ENCODE assay signal across 8 mouse cellular contexts in the genomic region with DNA sequence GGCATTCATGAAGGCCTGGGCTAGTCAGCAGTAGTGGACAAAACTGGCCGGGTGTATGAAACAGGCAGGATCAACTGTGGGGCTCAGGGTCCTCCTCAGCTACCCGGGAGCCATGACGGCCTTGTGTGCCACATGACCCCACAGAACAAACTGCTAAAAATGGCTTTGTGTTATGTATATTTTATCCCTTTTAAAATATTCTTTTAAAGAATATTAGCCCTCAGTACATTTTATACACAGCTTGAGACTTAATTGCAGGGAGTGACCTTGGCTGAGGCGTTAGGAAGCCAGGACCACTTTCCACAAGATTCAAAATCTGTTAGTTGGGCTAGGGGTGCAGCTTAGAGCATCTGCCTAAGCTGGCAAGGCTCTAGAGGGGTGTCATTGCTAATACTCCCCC. TPM values are rescaled to one million over a fixed set of nuclear protein-coding genes. Genes with fewer than 3 reads are reported as not detected.
DNase-seq lines count a peak whose midpoint lies in the region; ATAC-seq lines count a peak whose summit lies in the region.

No protein-coding gene starts in this region.

- no peak overlapping the region for H3K27ac ChIP-seq in limb, embryonic 13.5 days
- no peak overlapping the region; the same call in 1 of the 2 replicates for H3K27ac ChIP-seq in stomach, embryonic 16.5 days (ENCODE audit: low read length)

- ATAC-seq in megakaryocyte, adult 5-6 weeks (ENCODE audit: poor library complexity, severe bottlenecking), result no peak
- no peak for ATAC-seq in limb, embryonic 13.5 days (ENCODE audit: low FRiP score, low read depth)
- ATAC-seq in stomach, embryonic 16.5 days (ENCODE audit: insufficient read depth, low FRiP score), result no peak

- WGBS in limb, embryonic 13.5 days, result 69% methylated on average over 4 of the region's 4 CpGs
- 57% methylated on average over 4 of the region's 4 CpGs for WGBS in stomach, embryonic 16.5 days

- no peaks in the 10 kb centered on the region for H3K9me3 ChIP-seq in megakaryocyte, embryonic 14.5 days
- H3K9me3 ChIP-seq in limb, embryonic 13.5 days, result no peaks in the 10 kb centered on the region
- no peaks in the 10 kb centered on the region for H3K9me3 ChIP-seq in stomach, embryonic 16.5 days (replicated peaks; ENCODE audit: control insufficient read depth, low read length)

- no peaks in the 10 kb centered on the region for H3K36me3 ChIP-seq in megakaryocyte, embryonic 14.5 days (replicated peaks; ENCODE audit: low read length)
- no peaks in the 10 kb centered on the region for H3K36me3 ChIP-seq in limb, embryonic 13.5 days
- H3K36me3 ChIP-seq in stomach, embryonic 16.5 days (ENCODE audit: control insufficient read depth, insufficient read depth, low read length), result no peaks in the 10 kb centered on the region

- H3K27me3 ChIP-seq in megakaryocyte, embryonic 14.5 days (replicated peaks), result peaks cover 2% of the 10 kb centered on the region
- H3K27me3 ChIP-seq in limb, embryonic 13.5 days, result no peaks in the 10 kb centered on the region
- no peaks in the 10 kb centered on the region for H3K27me3 ChIP-seq in stomach, embryonic 16.5 days (ENCODE audit: control insufficient read depth, insufficient read depth, low read length)

- H3K4me2 ChIP-seq in limb, embryonic 13.5 days (replicated peaks), result peak overlapping the region; percentile 66
- H3K4me2 ChIP-seq in stomach, embryonic 16.5 days (ENCODE audit: low read depth, low read length), result peak overlapping the region; percentile 86

- H3K4me3 ChIP-seq in megakaryocyte, embryonic 14.5 days (replicated peaks), result peak overlapping the region; percentile 42
- H3K4me3 ChIP-seq in limb, embryonic 13.5 days, result peak overlapping the region; percentile 45
- peak overlapping the region; percentile 52; the same call in 1 of the 2 replicates for H3K4me3 ChIP-seq in stomach, embryonic 16.5 days (replicated peaks; ENCODE audit: low read length)

- peaks cover 43% of the 10 kb centered on the region for H3K4me1 ChIP-seq in megakaryocyte, embryonic 14.5 days
- peaks cover 3% of the 10 kb centered on the region; the same call in 1 of the 2 replicates for H3K4me1 ChIP-seq in limb, embryonic 13.5 days
- H3K4me1 ChIP-seq in stomach, embryonic 16.5 days (ENCODE audit: control insufficient read depth, insufficient read depth, low read length), result peaks cover under 1% of the 10 kb centered on the region; the same call in 1 of the 2 replicates

- DNase-seq in cerebellum, postnatal 10 days, result peak; percentile 39 to 64
- no peak for DNase-seq in cerebellum, adult 11-12 months
- no peak for DNase-seq in left cerebral cortex, adult 8-10 months (ENCODE audit: low spot score in 2 of 2)
- DNase-seq in lung, postnatal 25 days (ENCODE audit: low spot score), result no peak

- no peak overlapping the region; the same call in 1 of the 2 replicates for H3K9ac ChIP-seq in limb, embryonic 13.5 days
- H3K9ac ChIP-seq in stomach, embryonic 16.5 days (ENCODE audit: low read length), result 0 out of 2 replicates have a peak overlapping the region, but pooled peaks have one; percentile 2

RNA-seq across cellular contexts. Expression of gene Hnrnph1, which starts 5.8 kb away (rescaled TPM):
- polyA plus RNA-seq in megakaryocyte, embryonic 14.5 days (2012; ENCODE audit: insufficient read depth, low replicate concordance), result 12.9 and 121 TPM in 2 replicates
- total RNA-seq in megakaryocyte, adult 5-6 weeks (2015), result 400 and 438 TPM in 2 replicates
- total RNA-seq in megakaryocyte, adult 5-6 weeks (2017), result 436 and 510 TPM in 2 replicates
- 572 and 577 TPM in 2 replicates for polyA plus RNA-seq in limb, embryonic 13.5 days (2015; fragmentation: Nextera tagmentation; extraction: Ambion mirVana)
- polyA plus RNA-seq in stomach, embryonic 16.5 days (2015; fragmentation: Nextera tagmentation; extraction: Ambion mirVana), result 346 and 352 TPM in 2 replicates
- total RNA-seq in left cerebral cortex, adult 8-10 months (2022), result 100 to 1,000 TPM; 180 to 274 (median 221) TPM

RNA-seq across cellular contexts. Expression of gene Cby3, which starts 16.7 kb away (rescaled TPM):
- polyA plus RNA-seq in megakaryocyte, embryonic 14.5 days (2012; ENCODE audit: insufficient read depth, low replicate concordance), result not detected in 2 replicates
- not detected in 2 replicates for total RNA-seq in megakaryocyte, adult 5-6 weeks (2015)
- not detected in 2 replicates for total RNA-seq in megakaryocyte, adult 5-6 weeks (2017)
- polyA plus RNA-seq in limb, embryonic 13.5 days (2015; fragmentation: Nextera tagmentation; extraction: Ambion mirVana), result 0.38 and 0.79 TPM in 2 replicates
- polyA plus RNA-seq in stomach, embryonic 16.5 days (2015; fragmentation: Nextera tagmentation; extraction: Ambion mirVana), result 0.19 and 0.46 TPM in 2 replicates
- total RNA-seq in left cerebral cortex, adult 8-10 months (2022), result not detected

RNA-seq across cellular contexts. Expression of gene Canx, which starts 45.5 kb away (rescaled TPM):
- 4.5 and 79.1 TPM in 2 replicates for polyA plus RNA-seq in megakaryocyte, embryonic 14.5 days (2012; ENCODE audit: insufficient read depth, low replicate concordance)
- 242 and 264 TPM in 2 replicates for total RNA-seq in megakaryocyte, adult 5-6 weeks (2015)
- 684 and 685 TPM in 2 replicates for total RNA-seq in megakaryocyte, adult 5-6 weeks (2017)
- polyA plus RNA-seq in limb, embryonic 13.5 days (2015; fragmentation: Nextera tagmentation; extraction: Ambion mirVana), result 311 and 331 TPM in 2 replicates
- polyA plus RNA-seq in stomach, embryonic 16.5 days (2015; fragmentation: Nextera tagmentation; extraction: Ambion mirVana), result 341 and 342 TPM in 2 replicates
- 100 to 1,000 TPM; 371 to 437 (median 413) TPM for total RNA-seq in left cerebral cortex, adult 8-10 months (2022)

RNA-seq across cellular contexts. Expression of gene Rufy1, which starts 60.0 kb away (rescaled TPM):
- 1.2 and 2.3 TPM in 2 replicates for polyA plus RNA-seq in megakaryocyte, embryonic 14.5 days (2012; ENCODE audit: insufficient read depth, low replicate concordance)
- total RNA-seq in megakaryocyte, adult 5-6 weeks (2015), result 51.2 and 53.0 TPM in 2 replicates
- 81.6 and 82.2 TPM in 2 replicates for total RNA-seq in megakaryocyte, adult 5-6 weeks (2017)
- 22.8 and 27.9 TPM in 2 replicates for polyA plus RNA-seq in limb, embryonic 13.5 days (2015; fragmentation: Nextera tagmentation; extraction: Ambion mirVana)
- 19.5 and 20.2 TPM in 2 replicates for polyA plus RNA-seq in stomach, embryonic 16.5 days (2015; fragmentation: Nextera tagmentation; extraction: Ambion mirVana)
- total RNA-seq in left cerebral cortex, adult 8-10 months (2022), result 10 to 100 TPM; 28.2 to 31.5 (median 29.8) TPM

Comparison
In these comparisons a context has a peak if more than half of its experiments do, and no peak if none do; other contexts are left out.
1. DNase-seq: peak in cerebellum, postnatal 10 days (2 of 2); none in cerebellum, adult 11-12 months (single experiment), left cerebral cortex, adult 8-10 months (0 of 2) and lung, postnatal 25 days (single experiment).
2. Peak in every context shown above with its lines, with median percentiles within 50 percentile points of each other: H3K4me3 ChIP-seq.